Mouse (Mus musculus): ENCODE data around the gene Ndufaf8. TPM values are rescaled to one million over a fixed set of nuclear protein-coding genes. Genes with fewer than 3 reads are reported as not detected.
A peak's percentile ranks its signal among the peaks of the same experiment; 100 is the strongest.

Ndufaf8 gene
- polyA plus RNA-seq, 1 experiment from 2014 or later = 51.4 TPM

DNA sequence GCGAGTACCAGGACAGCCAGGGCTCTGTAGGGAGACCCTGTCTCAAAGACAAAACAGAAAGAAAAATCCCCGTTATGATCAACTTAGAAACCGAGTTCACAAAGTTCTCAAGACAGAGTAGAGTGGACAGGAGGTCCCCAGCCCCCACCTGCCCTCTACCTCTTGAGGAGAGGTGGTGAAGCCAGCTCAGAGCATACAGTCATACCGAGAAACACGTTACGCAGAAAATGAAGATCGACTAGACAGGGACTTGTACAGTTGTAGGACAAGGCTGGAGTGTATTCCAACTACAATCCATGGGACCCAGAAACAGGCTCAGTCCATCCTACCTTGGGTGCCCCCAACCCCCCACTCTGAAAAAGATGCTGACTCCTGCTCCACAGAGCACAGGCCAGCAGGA is 20.4 kb downstream of the Ndufaf8 start:
- Histone ChIP-seq H3K4me3 (no peak overlapping the region), H3K36me3 (replicated peaks) (peaks cover 2% of the 10 kb centered on the region; the same call in 1 of the 2 replicates)
- 94% methylated on average over 7 of the region's 7 CpGs for WGBS

DNA sequence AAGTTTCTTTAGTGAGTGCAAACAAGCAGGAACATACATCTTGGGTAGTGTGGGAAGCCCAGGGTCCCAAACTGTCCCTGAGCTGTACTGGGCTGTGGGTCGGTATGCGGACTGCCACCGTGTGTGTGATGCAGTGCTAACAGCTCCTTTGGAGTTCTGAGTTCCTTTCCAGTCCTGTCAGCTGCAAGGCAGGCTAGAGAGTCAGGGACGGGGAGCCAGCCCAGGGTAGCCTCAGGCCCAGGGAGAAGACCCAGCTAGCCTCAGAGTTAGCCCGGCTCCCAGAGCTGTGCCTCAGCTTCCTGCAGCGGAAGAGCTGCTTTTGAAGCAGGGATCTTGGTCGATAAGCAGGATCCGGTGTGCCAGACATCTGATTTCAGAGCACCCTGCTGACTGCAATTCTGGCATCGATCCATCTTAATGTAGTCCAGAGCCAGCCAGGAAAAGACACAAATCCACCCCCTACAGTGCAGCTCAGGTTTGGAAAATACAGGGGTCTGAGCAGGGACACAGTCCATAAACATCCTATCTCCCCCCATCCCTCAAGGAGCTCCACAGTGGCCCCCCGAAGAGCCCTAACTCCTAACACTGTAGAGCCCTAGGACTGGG is 21.3 kb downstream of the Ndufaf8 start:
- WGBS = 78% methylated on average over 10 of the region's 10 CpGs
- H3K36me3 ChIP-seq (replicated peaks) = no peaks in the 10 kb centered on the region; the same call in 1 of the 2 replicates
- H3K27ac ChIP-seq = 0 out of 2 replicates have a peak overlapping the region, but pooled peaks have one; percentile 49
- H3K9me3 ChIP-seq = no peaks in the 10 kb centered on the region
- H3K4me3 ChIP-seq = no peak overlapping the region
- ATAC-seq (replicated peaks) = no peak
- H3K9ac ChIP-seq = no peak overlapping the region
- no peak overlapping the region for H3K4me2 ChIP-seq
- peaks cover 8% of the 10 kb centered on the region; the same call in 1 of the 2 replicates for H3K4me1 ChIP-seq
- H3K27me3 ChIP-seq (replicated peaks) = no peaks in the 10 kb centered on the region

More for the DNA sequence above, 20.4 kb downstream of the Ndufaf8 start:
- no peak for ATAC-seq (replicated peaks)
- H3K4me1 ChIP-seq = peaks cover 8% of the 10 kb centered on the region; the same call in 1 of the 2 replicates
- no peak overlapping the region for H3K9ac ChIP-seq
- H3K4me2 ChIP-seq = no peak overlapping the region
- H3K27ac ChIP-seq = no peak overlapping the region
- H3K27me3 ChIP-seq (replicated peaks) = no peaks in the 10 kb centered on the region
- no peaks in the 10 kb centered on the region for H3K9me3 ChIP-seq

DNA sequence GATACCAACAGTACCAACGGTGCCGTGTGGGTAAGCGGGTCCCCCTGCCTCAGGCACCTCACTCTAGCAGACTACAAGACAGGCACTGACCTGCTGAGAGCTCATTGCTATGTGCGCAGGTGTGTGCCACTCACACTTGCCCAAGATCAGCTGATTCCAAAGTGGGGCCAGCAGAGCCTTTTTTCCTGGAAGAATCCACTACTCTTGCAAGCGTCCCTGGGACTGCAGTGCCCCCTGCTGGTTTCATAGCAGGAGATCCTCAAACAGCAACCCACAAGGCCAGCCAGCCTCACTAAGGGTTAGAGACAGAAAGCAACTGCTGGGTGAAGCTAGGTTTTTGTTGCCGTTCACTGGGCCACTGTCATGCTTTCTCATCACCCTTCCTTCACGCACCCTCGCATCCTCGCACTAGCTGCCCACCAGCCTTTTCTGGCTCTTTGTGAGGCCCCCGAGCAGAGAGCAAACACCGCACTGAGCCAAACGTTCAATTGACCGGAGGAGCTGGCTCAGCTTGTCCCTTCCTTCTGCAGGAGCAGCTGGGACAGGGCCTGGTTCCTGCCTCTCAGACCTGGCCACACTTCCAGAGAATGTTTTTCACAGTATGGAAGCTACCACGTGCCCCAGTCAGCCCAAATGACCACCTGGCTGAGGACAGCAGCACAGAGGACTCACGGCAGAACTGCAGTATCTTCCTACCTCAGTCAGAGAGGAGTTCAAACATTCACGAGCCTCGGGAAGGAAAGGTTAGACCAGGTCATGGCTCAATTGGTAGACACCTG is 22.1 kb downstream of the Ndufaf8 start:
- 77% methylated on average over 17 of the region's 17 CpGs for WGBS
- no peaks in the 10 kb centered on the region for H3K36me3 ChIP-seq (replicated peaks)
- H3K27ac ChIP-seq = no peak overlapping the region
- ATAC-seq (replicated peaks) = no peak
- no peak overlapping the region for H3K9ac ChIP-seq
- no peak overlapping the region for H3K4me2 ChIP-seq
- H3K9me3 ChIP-seq = no peaks in the 10 kb centered on the region
- H3K4me1 ChIP-seq = peaks cover 8% of the 10 kb centered on the region; the same call in 1 of the 2 replicates
- H3K27me3 ChIP-seq (replicated peaks) = no peaks in the 10 kb centered on the region
- no peak overlapping the region for H3K4me3 ChIP-seq

DNA sequence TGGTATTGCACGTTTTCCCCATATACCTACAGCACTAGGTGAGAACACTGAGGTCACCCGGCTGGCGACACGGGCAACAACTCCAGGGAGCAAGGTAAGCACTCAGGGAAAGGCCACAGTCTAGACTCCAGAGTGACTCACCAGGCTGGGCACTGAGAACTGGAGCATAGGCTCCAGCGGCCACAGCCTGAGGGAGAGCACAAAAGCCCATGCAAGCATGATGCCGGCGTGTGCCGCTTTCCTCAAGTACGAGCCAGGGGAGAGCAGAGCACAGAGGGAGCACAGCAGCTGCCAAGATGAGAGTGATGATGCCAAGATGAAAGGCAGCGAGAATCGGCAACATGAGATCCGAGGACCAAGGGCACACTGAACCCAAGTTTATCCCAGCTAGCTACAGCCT is 23.4 kb downstream of the Ndufaf8 start:
- H3K4me2 ChIP-seq = no peak overlapping the region
- H3K4me3 ChIP-seq = no peak overlapping the region
- peaks cover 8% of the 10 kb centered on the region; the same call in 1 of the 2 replicates for H3K4me1 ChIP-seq
- no peak overlapping the region for H3K9ac ChIP-seq
- no peaks in the 10 kb centered on the region; the same call in 1 of the 2 replicates for H3K36me3 ChIP-seq (replicated peaks)
- ATAC-seq (replicated peaks) = no peak
- no peaks in the 10 kb centered on the region for H3K27me3 ChIP-seq (replicated peaks)
- no peaks in the 10 kb centered on the region for H3K9me3 ChIP-seq
- H3K27ac ChIP-seq = no peak overlapping the region
- 86% methylated on average over 12 of the region's 12 CpGs for WGBS

DNA sequence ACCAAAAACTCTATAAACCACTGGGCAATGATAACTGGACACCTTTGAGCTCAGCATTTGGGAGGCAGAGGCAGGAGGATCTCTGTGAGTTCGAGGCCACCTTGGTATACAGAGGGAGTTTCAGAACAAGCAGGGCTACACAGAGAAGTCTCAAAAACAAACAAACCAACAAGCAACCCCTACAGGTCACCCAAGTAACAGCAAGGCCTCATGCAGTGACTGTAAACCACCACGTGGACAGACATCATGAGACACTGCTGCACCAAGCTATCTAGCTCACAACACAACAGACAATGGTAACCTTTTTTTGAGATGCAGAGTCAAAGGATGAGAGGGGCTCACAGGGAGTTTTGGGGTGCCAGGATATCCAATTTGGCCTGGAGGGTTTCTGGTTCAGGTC is 28.1 kb downstream of the Ndufaf8 start:
- ATAC-seq (replicated peaks) = no peak
- peaks cover 19% of the 10 kb centered on the region; the same call in 1 of the 2 replicates for H3K36me3 ChIP-seq (replicated peaks)

DNA sequence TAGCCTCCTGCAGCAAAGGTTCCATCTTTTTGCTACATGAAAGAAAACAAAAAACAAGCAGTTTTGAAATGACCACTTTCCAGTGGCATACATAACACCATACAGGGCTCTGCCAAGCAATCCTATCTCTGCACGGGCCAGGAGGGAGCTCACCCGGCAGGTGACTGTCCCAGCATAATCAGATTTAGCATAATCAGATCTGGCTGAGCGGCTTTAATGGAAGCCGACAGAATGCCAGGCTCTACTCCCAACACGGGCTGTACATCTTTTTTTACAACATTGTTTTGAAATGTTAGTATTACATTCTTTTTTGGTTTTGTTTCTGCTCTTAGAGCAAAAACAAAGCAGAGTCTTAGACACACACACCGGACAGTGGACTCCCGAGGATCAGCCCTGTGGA is 30.6 kb downstream of the Ndufaf8 start:
- Histone ChIP-seq H3K4me2 (no peak overlapping the region), H3K36me3 (replicated peaks) (peaks cover 26% of the 10 kb centered on the region; the same call in 1 of the 2 replicates), H3K4me1 (no peaks in the 10 kb centered on the region), H3K9ac (no peak overlapping the region), H3K9me3 (no peaks in the 10 kb centered on the region), H3K27ac (no peak overlapping the region), H3K4me3 (no peak overlapping the region), H3K27me3 (replicated peaks) (no peaks in the 10 kb centered on the region)
- no peak for ATAC-seq (replicated peaks)
- WGBS = 68% methylated on average over 7 of the region's 7 CpGs

More for the DNA sequence above, 28.1 kb downstream of the Ndufaf8 start:
- Histone ChIP-seq H3K4me2 (no peak overlapping the region), H3K4me1 (no peaks in the 10 kb centered on the region), H3K27ac (no peak overlapping the region), H3K9ac (no peak overlapping the region), H3K4me3 (no peak overlapping the region), H3K9me3 (no peaks in the 10 kb centered on the region), H3K27me3 (replicated peaks) (no peaks in the 10 kb centered on the region)
- 83% methylated on average over 2 of the region's 2 CpGs for WGBS

DNA sequence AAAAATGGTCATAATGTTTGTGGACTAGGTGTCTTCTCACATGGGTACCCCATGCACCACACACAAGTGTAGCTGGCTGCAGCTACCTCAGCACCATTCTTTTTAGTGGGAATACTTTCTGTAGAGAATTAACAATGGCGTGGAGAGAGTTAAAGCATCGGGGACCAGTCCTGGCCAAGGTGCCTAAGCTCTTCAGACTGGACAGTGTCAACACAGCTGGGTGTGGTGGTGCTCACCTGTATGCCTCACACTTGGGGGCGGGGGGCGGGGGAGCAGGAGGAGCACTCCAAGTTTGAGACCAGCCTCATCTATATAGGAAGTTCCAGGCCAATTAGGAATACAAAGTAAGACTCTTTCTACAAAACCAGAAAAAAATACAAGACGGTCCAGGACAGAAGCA is 35.4 kb downstream of the Ndufaf8 start:
- Histone ChIP-seq H3K4me1 (peaks cover 7% of the 10 kb centered on the region; the same call in 1 of the 2 replicates), H3K27me3 (replicated peaks) (no peaks in the 10 kb centered on the region), H3K36me3 (replicated peaks) (peaks cover 17% of the 10 kb centered on the region; the same call in 1 of the 2 replicates), H3K4me3 (no peak overlapping the region), H3K9me3 (no peaks in the 10 kb centered on the region), H3K9ac (no peak overlapping the region), H3K27ac (no peak overlapping the region), H3K4me2 (no peak overlapping the region)
- WGBS = 94% methylated on average over 5 of the region's 5 CpGs
- ATAC-seq (replicated peaks) = no peak

DNA sequence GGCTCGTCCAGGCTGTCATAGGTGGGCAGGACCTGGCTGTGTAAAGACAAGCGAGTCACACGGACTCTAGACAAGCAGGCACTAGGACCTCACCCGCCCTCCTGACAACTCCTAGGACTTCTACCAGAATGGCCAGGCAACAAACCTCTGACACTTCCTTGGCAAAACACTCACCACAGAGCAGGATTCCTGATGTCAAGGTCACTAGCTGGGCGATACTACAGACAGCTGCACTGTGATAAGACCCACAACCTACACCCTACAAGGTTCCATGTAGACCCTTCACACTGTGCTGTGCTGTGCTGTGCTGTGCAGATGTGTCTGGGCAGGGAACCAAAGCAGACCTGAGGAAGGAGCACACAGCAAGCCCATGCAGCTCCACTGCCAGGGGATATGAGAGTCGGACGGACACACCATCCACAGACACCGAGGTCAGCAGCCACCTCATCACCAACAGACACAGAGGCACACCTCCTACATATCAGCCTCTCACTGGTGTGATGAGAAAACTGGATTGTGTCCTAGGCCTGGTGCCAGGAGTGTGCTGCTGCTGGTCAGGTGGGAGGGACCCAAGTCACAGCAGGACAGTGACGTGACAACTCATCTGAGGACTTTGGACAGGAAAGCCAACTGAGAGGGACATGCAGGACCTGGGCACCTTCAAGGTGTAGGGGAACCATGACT is 36.3 kb downstream of the Ndufaf8 start:
- H3K4me1 ChIP-seq = peaks cover 7% of the 10 kb centered on the region; the same call in 1 of the 2 replicates
- H3K36me3 ChIP-seq (replicated peaks) = peaks cover 9% of the 10 kb centered on the region; the same call in 1 of the 2 replicates
- no peak for ATAC-seq (replicated peaks)
- no peak overlapping the region for H3K9ac ChIP-seq
- no peak overlapping the region for H3K27ac ChIP-seq
- 96% methylated on average over 9 of the region's 9 CpGs for WGBS
- no peaks in the 10 kb centered on the region for H3K9me3 ChIP-seq
- H3K4me3 ChIP-seq = no peak overlapping the region
- no peaks in the 10 kb centered on the region for H3K27me3 ChIP-seq (replicated peaks)
- H3K4me2 ChIP-seq = no peak overlapping the region

DNA sequence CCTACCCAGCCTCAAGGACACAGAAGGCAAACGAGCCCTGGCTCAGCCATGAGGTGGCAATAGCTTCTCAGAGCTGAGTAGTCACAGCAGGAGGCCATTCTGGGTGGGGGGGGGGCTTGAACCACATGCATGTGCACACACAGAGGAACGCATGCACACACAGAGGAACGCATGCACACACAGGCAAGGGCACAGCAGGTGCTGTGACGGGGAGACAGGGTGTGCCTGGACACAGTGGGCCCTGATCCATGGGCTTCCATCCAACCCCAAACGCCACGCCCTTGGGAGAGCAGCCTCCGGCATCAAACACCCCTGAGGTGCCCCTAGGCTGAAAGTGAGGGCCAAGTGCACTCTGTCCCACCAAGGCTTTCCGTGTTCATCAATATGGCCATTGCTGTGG is 37.5 kb downstream of the Ndufaf8 start:
- Histone ChIP-seq H3K4me1 (peaks cover 7% of the 10 kb centered on the region; the same call in 1 of the 2 replicates), H3K9ac (no peak overlapping the region), H3K9me3 (no peaks in the 10 kb centered on the region), H3K4me3 (no peak overlapping the region), H3K4me2 (no peak overlapping the region), H3K36me3 (replicated peaks) (0 out of 2 replicates have a peak, but pooled peaks cover 9% of the 10 kb centered on the region), H3K27ac (no peak overlapping the region), H3K27me3 (replicated peaks) (no peaks in the 10 kb centered on the region)
- WGBS = 81% methylated on average over 8 of the region's 8 CpGs
- no peak for ATAC-seq (replicated peaks)

DNA sequence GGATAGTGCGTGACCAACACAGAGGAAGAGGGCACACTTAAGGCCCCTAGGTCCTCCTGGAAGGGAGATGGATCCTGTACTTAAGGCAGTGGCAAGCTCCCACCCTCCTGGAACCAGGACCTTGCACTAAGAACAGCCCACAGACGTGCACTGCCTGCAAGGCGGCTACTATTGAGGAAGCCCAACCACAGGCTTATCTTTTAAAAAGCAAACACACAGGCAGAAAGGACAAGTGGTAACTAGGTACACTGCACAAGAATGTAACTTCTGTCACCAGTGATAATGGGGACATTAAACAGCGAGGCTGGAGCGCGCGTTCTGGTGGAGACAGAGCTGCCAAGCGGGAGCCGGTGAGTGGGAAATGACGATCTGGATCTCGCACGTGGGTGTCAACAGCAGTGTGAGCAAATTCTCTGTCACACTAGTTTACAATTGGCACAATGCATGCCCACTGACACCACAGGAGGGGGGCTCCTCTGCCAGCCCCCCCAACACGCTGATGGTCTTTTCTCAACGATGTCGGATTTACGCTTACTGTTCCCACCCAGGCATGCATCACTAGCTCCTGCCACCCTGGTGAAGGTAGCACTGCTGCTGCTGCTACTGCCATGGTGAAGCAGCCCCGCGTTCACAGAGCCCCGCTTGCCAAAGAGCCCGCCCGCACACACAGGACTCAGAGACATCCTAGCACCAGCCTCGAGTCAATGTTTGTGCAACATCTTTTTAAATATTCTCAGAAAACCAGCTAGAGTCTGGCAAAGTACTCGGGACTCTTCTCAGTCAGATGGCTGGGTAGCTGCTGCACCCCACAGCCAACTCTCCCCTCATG is 38.3 kb downstream of the Ndufaf8 start:
- no peak for ATAC-seq (replicated peaks)

DNA sequence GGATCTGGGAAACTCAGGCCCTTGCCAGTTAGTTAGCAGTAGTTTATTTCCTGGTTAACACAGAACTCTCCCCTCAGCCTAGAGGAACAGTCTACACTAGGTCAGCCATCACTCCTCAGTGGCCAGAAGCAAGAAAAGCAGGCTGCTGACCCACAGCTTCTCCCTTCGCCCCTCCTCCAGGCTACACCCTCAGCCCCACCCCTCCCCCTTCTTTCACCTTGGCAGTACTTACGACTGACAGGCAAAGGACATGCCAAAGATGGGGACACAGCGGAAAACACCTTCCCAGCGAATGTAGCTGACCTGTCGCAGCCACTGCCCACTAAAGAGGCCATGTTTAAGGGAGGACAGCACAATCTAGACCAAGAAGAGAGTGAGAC is 38.9 kb downstream of the Ndufaf8 start:
- no peak overlapping the region for H3K27ac ChIP-seq
- ATAC-seq (replicated peaks) = no peak
- H3K36me3 ChIP-seq (replicated peaks) = 0 out of 2 replicates have a peak, but pooled peaks cover 7% of the 10 kb centered on the region
- no peak overlapping the region for H3K9ac ChIP-seq
- no peak overlapping the region for H3K4me2 ChIP-seq
- no peak overlapping the region for H3K4me3 ChIP-seq
- 56% methylated on average over 5 of the region's 5 CpGs for WGBS
- no peaks in the 10 kb centered on the region for H3K27me3 ChIP-seq (replicated peaks)
- H3K4me1 ChIP-seq = peaks cover 7% of the 10 kb centered on the region; the same call in 1 of the 2 replicates
- H3K9me3 ChIP-seq = no peaks in the 10 kb centered on the region

More for the DNA sequence above, 38.3 kb downstream of the Ndufaf8 start:
- no peaks in the 10 kb centered on the region for H3K27me3 ChIP-seq (replicated peaks)
- no peak overlapping the region for H3K9ac ChIP-seq
- H3K4me2 ChIP-seq = no peak overlapping the region
- 0 out of 2 replicates have a peak, but pooled peaks cover 7% of the 10 kb centered on the region for H3K36me3 ChIP-seq (replicated peaks)
- no peaks in the 10 kb centered on the region for H3K9me3 ChIP-seq
- no peak overlapping the region for H3K27ac ChIP-seq
- 54% methylated on average over 23 of the region's 23 CpGs for whole genome bisulfite sequencing
- H3K4me1 ChIP-seq = peaks cover 7% of the 10 kb centered on the region; the same call in 1 of the 2 replicates
- H3K4me3 ChIP-seq = no peak overlapping the region
